Comparison of ENCODE assay signal across 20 mouse cellular contexts in genomic region chr13:89583747-89584738, GRCm38 (mm10). TPM values are rescaled to one million over a fixed set of nuclear protein-coding genes. Genes with fewer than 3 reads are reported as not detected.
DNase-seq lines count a peak whose midpoint lies in the region; ATAC-seq and TF ChIP-seq lines count a peak whose summit lies in the region.
"Had no signal": no experiment of that assay in that cellular context is flagged by ENCODE, and none has a peak within 500 bp of the region (broad histone marks: within the 10 kb centered on the region; RNA-seq: fewer than 3 reads in every experiment).

No protein-coding gene starts in this region.

- H3K4me2 ChIP-seq in lung, embryonic 14.5 days, result peak overlapping the region; percentile 44
- no peak overlapping the region for H3K4me2 ChIP-seq in liver, postnatal 0 days (ENCODE audit: low read depth, low read length)
- H3K4me2 ChIP-seq: embryonic facial prominence, embryonic 12.5 days; forebrain, embryonic 12.5 days; limb, embryonic 13.5 days had no signal

- H3K27me3 ChIP-seq in lung, embryonic 14.5 days (ENCODE audit: insufficient read depth, low read length), result no peaks in the 10 kb centered on the region
- H3K27me3 ChIP-seq in liver, postnatal 0 days (ENCODE audit: insufficient read depth, low read length), result no peaks in the 10 kb centered on the region
- H3K27me3 ChIP-seq: embryonic facial prominence, embryonic 12.5 days; forebrain, embryonic 12.5 days; limb, embryonic 13.5 days had no signal

- WGBS in lung, embryonic 14.5 days, result 27% methylated on average over 10 of the region's 10 CpGs
- WGBS in liver, postnatal 0 days (ENCODE audit: insufficient replicate concordance), result 50% methylated on average over 10 of the region's 10 CpGs

- in situ Hi-C loops in ES-E14 (cut with MboI; ENCODE audit: low sequenced_read_pairs in 2 of 2, unreplicated experiment in 2 of 2), result no loop called here

- H3K4me3 ChIP-seq in lung, embryonic 14.5 days (ENCODE audit: low read depth, low read length), result 0 out of 2 replicates have a peak overlapping the region, but pooled peaks have one; percentile 13
- H3K4me3 ChIP-seq in ES-E14 (ENCODE audit: insufficient read depth in 1 of 2, low read depth in 1 of 2, low read length in 2 of 2, poor library complexity in 1 of 2, severe bottlenecking in 1 of 2), result no peak overlapping the region
- no peak overlapping the region for H3K4me3 ChIP-seq in liver, postnatal 0 days (ENCODE audit: low read depth, low read length)
- H3K4me3 ChIP-seq: embryonic facial prominence, embryonic 12.5 days; forebrain, embryonic 12.5 days; heart, adult 2 months; limb, embryonic 13.5 days had no signal

- no peak for TF ChIP-seq EP300 in liver, postnatal 0 days (IDR thresholded peaks at IDR 0.05; ENCODE audit: low read depth)

- H3K36me3 ChIP-seq in lung, embryonic 14.5 days (ENCODE audit: insufficient read depth), result no peaks in the 10 kb centered on the region
- no peaks in the 10 kb centered on the region for H3K36me3 ChIP-seq in ES-E14 (ENCODE audit: control insufficient read depth, insufficient read depth, low read length, poor library complexity, severe bottlenecking)
- H3K36me3 ChIP-seq in liver, postnatal 0 days (replicated peaks; ENCODE audit: insufficient read depth, low read length), result no peaks in the 10 kb centered on the region
- H3K36me3 ChIP-seq: embryonic facial prominence, embryonic 12.5 days; forebrain, embryonic 12.5 days; limb, embryonic 13.5 days had no signal

- 0 out of 2 replicates have a peak overlapping the region, but pooled peaks have one; percentile 27 for H3K9ac ChIP-seq in lung, embryonic 14.5 days
- H3K9ac ChIP-seq in ES-E14 (ENCODE audit: insufficient read depth, low read depth, low read length, poor library complexity, severe bottlenecking), result no peak overlapping the region
- H3K9ac ChIP-seq in liver, postnatal 0 days (replicated peaks), result no peak overlapping the region
- H3K9ac ChIP-seq: embryonic facial prominence, embryonic 12.5 days; forebrain, embryonic 12.5 days; limb, embryonic 13.5 days had no signal

- H3K9me3 ChIP-seq in lung, embryonic 14.5 days (ENCODE audit: low read depth, low read length), result no peaks in the 10 kb centered on the region
- H3K9me3 ChIP-seq in ES-E14 (ENCODE audit: control insufficient read depth, insufficient read depth, low read depth, low read length), result no peaks in the 10 kb centered on the region
- H3K9me3 ChIP-seq in liver, postnatal 0 days (ENCODE audit: low read length), result no peaks in the 10 kb centered on the region
- H3K9me3 ChIP-seq: embryonic facial prominence, embryonic 12.5 days; forebrain, embryonic 12.5 days; limb, embryonic 13.5 days had no signal

- ATAC-seq in lung, embryonic 14.5 days (ENCODE audit: insufficient read depth), result peak; percentile 70; the same call in 1 of the 2 replicates
- ATAC-seq in liver, postnatal 0 days, result peak; percentile 43; the same call in 1 of the 2 replicates
- ATAC-seq in erythroid progenitor cell, adult 5-6 weeks (replicated peaks; ENCODE audit: low FRiP score, poor library complexity, severe bottlenecking), result no peak
- ATAC-seq: inflammation-experienced regulatory T-cells, adult 6 months had no signal

- no peak for TF ChIP-seq CTCF in lung, embryonic 14.5 days (IDR thresholded peaks at IDR 0.05; ENCODE audit: low read depth)
- TF ChIP-seq CTCF in liver, postnatal 0 days (IDR thresholded peaks at IDR 0.05; ENCODE audit: low read depth), result no peak

- peak; percentile 45 for DNase-seq in kidney, adult 9 months
- DNase-seq in kidney, adult 18-20 months, result no peak
- peak; percentile 59 for DNase-seq in lung, embryonic 14.5 days
- no peak for DNase-seq in lung, postnatal 14 days
- DNase-seq in ES-E14 (ENCODE audit: low read depth, low spot score), result no peak
- DNase-seq in liver, postnatal 0 days, result no peak
- DNase-seq in cerebellum, adult 11-12 months, result no peak
- DNase-seq: adrenal gland, postnatal 14 days; cerebellum, postnatal 25 days; heart, adult 2 months; heart, postnatal 36 days; right cerebral cortex, postnatal 25 days; thymus, postnatal 25 days had no signal

- H3K27ac ChIP-seq in lung, embryonic 14.5 days (ENCODE audit: low read depth), result peak overlapping the region; percentile 56; the same call in 1 of the 2 replicates
- no peak overlapping the region for H3K27ac ChIP-seq in ES-E14 (ENCODE audit: insufficient read depth, low read depth, low read length, poor library complexity, severe bottlenecking)
- H3K27ac ChIP-seq in liver, postnatal 0 days (ENCODE audit: low read depth), result no peak overlapping the region
- H3K27ac ChIP-seq: embryonic facial prominence, embryonic 12.5 days; forebrain, embryonic 12.5 days; heart, adult 2 months; limb, embryonic 13.5 days had no signal

- H3K4me1 ChIP-seq in lung, embryonic 14.5 days (ENCODE audit: insufficient read depth), result no peaks in the 10 kb centered on the region
- no peaks in the 10 kb centered on the region for H3K4me1 ChIP-seq in ES-E14 (ENCODE audit: control insufficient read depth in 2 of 2, insufficient read depth in 2 of 2, low read length in 2 of 2, poor library complexity in 1 of 2)
- no peaks in the 10 kb centered on the region for H3K4me1 ChIP-seq in liver, postnatal 0 days (ENCODE audit: insufficient read depth)
- H3K4me1 ChIP-seq: embryonic facial prominence, embryonic 12.5 days; forebrain, embryonic 12.5 days had no signal

TF ChIP-seq in ES-E14, 5 proteins besides CTCF, POLR2A, EP300 and RAD21:
- TF ChIP-seq MAFK (IDR thresholded peaks at IDR 0.05; ENCODE audit: insufficient read depth, low read depth, low read length), result peak; percentile 70; the same call in 1 of the 2 replicates
- no peak for TF ChIP-seq ZC3H11A (IDR thresholded peaks at IDR 0.05; ENCODE audit: borderline replicate concordance, low read depth, low read length)

RNA-seq across cellular contexts. Expression of gene Hapln1, which starts 44.4 kb away (rescaled TPM):
- 28.7 and 29.1 TPM in 2 replicates for polyA plus RNA-seq in lung, embryonic 14.5 days (2014; fragmentation: Nextera tagmentation; extraction: Ambion mirVana)
- total RNA-seq in ES-E14 (2012; rRNA removed), result 0.58 TPM in 1 of 2 replicates, not detected in the other
- 0.26 TPM in 1 of 2 replicates, not detected in the other for polyA plus RNA-seq in liver, postnatal 0 days (2015; fragmentation: Nextera tagmentation; extraction: Ambion mirVana)
- not detected in 2 replicates for total RNA-seq in erythroid progenitor cell, adult 5-6 weeks (2015; ENCODE audit: low replicate concordance)
- total RNA-seq in erythroid progenitor cell, adult 5-6 weeks (2017; ENCODE audit: low replicate concordance), result not detected in 2 replicates
- total RNA-seq: gastrocnemius, adult 18-20 months; megakaryocyte progenitor cell, adult 5-6 weeks had no signal

Comparison
In these comparisons a context has a peak if more than half of its experiments do, and no peak if none do; other contexts are left out.
1. DNase-seq: peak in kidney, adult 9 months (single experiment) and lung, embryonic 14.5 days (single experiment); none in kidney, adult 18-20 months (single experiment), lung, postnatal 14 days (single experiment), ES-E14 (single experiment), liver, postnatal 0 days (single experiment) and cerebellum, adult 11-12 months (single experiment).